Mouse (Mus musculus): ENCODE results near the gene Pus1. TPM values are rescaled to one million over a fixed set of nuclear protein-coding genes. Genes with fewer than 3 reads are reported as not detected.

The Pus1 gene
- polyA plus RNA-seq, 1 experiment from 2014 or later, result 11.5 TPM

- ATAC-seq (ENCODE audit: low FRiP score), result no peak
- WGBS, result 90% methylated on average over 2 of the region's 2 CpGs
- no peak overlapping the region for H3K27ac ChIP-seq
Observed at GRCm38 (mm10) chr5:110731227-110731626, 49.2 kb downstream of the Pus1 start.

GRCm38 (mm10) chr5:110727850-110728249 is 52.6 kb downstream of the Pus1 start:
- no peak overlapping the region for H3K9ac ChIP-seq
- H3K27ac ChIP-seq, result no peak overlapping the region
- H3K36me3 ChIP-seq (replicated peaks; ENCODE audit: control insufficient read depth, insufficient read depth), result peaks cover 92% of the 10 kb centered on the region
- H3K27me3 ChIP-seq (ENCODE audit: control insufficient read depth, insufficient read depth, low read length), result no peaks in the 10 kb centered on the region
- H3K4me3 ChIP-seq (replicated peaks; ENCODE audit: low read length), result no peak overlapping the region
- no peaks in the 10 kb centered on the region for H3K9me3 ChIP-seq (ENCODE audit: control insufficient read depth, low read length)
- H3K4me1 ChIP-seq (replicated peaks; ENCODE audit: control insufficient read depth, insufficient read depth, low read length), result no peaks in the 10 kb centered on the region
- 94% methylated on average over 1 of the region's 1 CpGs for WGBS
- DNase-seq (ENCODE audit: low spot score) (no peak), ATAC-seq (ENCODE audit: low FRiP score) (no peak)
- no peak overlapping the region for H3K4me2 ChIP-seq (replicated peaks)

More at GRCm38 (mm10) chr5:110731227-110731626, 49.2 kb downstream of the Pus1 start:
- no peaks in the 10 kb centered on the region for H3K9me3 ChIP-seq (ENCODE audit: control insufficient read depth, low read length)
- peaks cover 81% of the 10 kb centered on the region for H3K36me3 ChIP-seq (replicated peaks; ENCODE audit: control insufficient read depth, insufficient read depth)
- no peak overlapping the region for H3K4me2 ChIP-seq (replicated peaks)
- no peaks in the 10 kb centered on the region for H3K4me1 ChIP-seq (replicated peaks; ENCODE audit: control insufficient read depth, insufficient read depth, low read length)
- H3K9ac ChIP-seq, result no peak overlapping the region
- no peak for DNase-seq (ENCODE audit: low spot score)
- H3K27me3 ChIP-seq (ENCODE audit: control insufficient read depth, insufficient read depth, low read length), result no peaks in the 10 kb centered on the region
- H3K4me3 ChIP-seq (replicated peaks; ENCODE audit: low read length), result no peak overlapping the region

Other genes starting within 250 kb of the Pus1 start
- 23.9 and 26.9 TPM in 2 replicates for gene Galnt9, start 236.3 kb downstream of the Pus1 start, polyA plus RNA-seq (2014; fragmentation: Nextera tagmentation; extraction: Ambion mirVana)
- gene Noc4l, start 127.2 kb downstream of the Pus1 start, polyA plus RNA-seq (2014; fragmentation: Nextera tagmentation; extraction: Ambion mirVana), result 32.8 and 33.9 TPM in 2 replicates
- 20.4 and 21.4 TPM in 2 replicates for gene Ddx51, start 127.2 kb downstream of the Pus1 start, polyA plus RNA-seq (2014; fragmentation: Nextera tagmentation; extraction: Ambion mirVana)
- 43.3 and 45.5 TPM in 2 replicates for gene Ep400, start 9.9 kb downstream of the Pus1 start, polyA plus RNA-seq (2014; fragmentation: Nextera tagmentation; extraction: Ambion mirVana)
- 48.9 and 49.6 TPM in 2 replicates for gene Ulk1, start 29.4 kb upstream of the Pus1 start, polyA plus RNA-seq (2014; fragmentation: Nextera tagmentation; extraction: Ambion mirVana)
- gene Hscb, start 59.1 kb upstream of the Pus1 start, polyA plus RNA-seq (2014; fragmentation: Nextera tagmentation; extraction: Ambion mirVana), result 7.8 and 10.3 TPM in 2 replicates
- 5.4 and 5.9 TPM in 2 replicates for gene Chek2, start 59.3 kb upstream of the Pus1 start, polyA plus RNA-seq (2014; fragmentation: Nextera tagmentation; extraction: Ambion mirVana)
- 27.3 and 30.0 TPM in 2 replicates for gene Ttc28, start 99.1 kb upstream of the Pus1 start, polyA plus RNA-seq (2014; fragmentation: Nextera tagmentation; extraction: Ambion mirVana)